Mouse (Mus musculus): ENCODE data around the gene Themis2.

DNA sequence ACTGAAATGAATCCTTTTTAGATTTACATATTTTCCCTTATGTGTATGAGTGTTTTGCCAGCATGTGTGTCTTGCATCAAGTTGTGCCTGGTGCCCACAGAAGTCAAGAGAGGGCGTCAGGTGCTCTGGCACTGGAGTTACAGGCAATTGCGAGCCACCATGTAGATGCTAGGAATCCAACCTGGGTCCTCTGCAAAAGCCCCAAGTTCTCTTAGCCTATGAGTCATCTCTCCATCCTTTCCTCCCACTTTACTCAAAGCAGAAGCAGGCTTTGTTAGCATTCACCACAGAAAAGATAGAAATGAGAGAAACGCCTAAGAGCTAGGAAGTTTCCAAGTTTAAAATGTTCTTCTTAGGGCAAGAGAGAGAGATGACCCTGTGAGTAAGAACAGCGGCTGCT, 3.7 kb upstream of the Themis2 start:
- TF ChIP-seq TCF12 (IDR thresholded peaks at IDR 0.05; ENCODE audit: low read depth, low read length) (peak; percentile 80), POLR2A (IDR thresholded peaks at IDR 0.05; ENCODE audit: low read depth, low read length) (no peak), ETS1 (conservative IDR thresholded peaks at IDR 0.05; ENCODE audit: low read depth, low read length) (peak; percentile 78; the same call in 1 of the 2 replicates), CHD1 (IDR thresholded peaks at IDR 0.05; ENCODE audit: low read depth, low read length) (no peak), CTCF (conservative IDR thresholded peaks at IDR 0.05 in 1 of 2, IDR thresholded peaks at IDR 0.05 in 1 of 2; ENCODE audit: low read depth in 2 of 2, low read length in 2 of 2) (peak in 1 of 2 experiments; percentile 58; a peak in 2 of 4 replicates), NRF1 (IDR thresholded peaks at IDR 0.05; ENCODE audit: low read depth, low read length) (no peak), MXI1 (IDR thresholded peaks at IDR 0.05; ENCODE audit: low read depth, low read length) (peak; percentile 29; the same call in 1 of the 2 replicates), SMC3 (IDR thresholded peaks at IDR 0.05; ENCODE audit: low read depth, low read length) (peak; percentile 64), MAX (IDR thresholded peaks at IDR 0.05; ENCODE audit: low read length) (peak; percentile 60; the same call in 1 of the 2 replicates), EP300 (IDR thresholded peaks at IDR 0.05; ENCODE audit: low read length) (peak; percentile 97)

Data from CH12.LX (cell line).